Mouse (Mus musculus): ENCODE data around the gene Sh3bgrl3.

- TF ChIP-seq CTCF (IDR thresholded peaks at IDR 0.05; ENCODE audit: low read depth) (no peak), EP300 (IDR thresholded peaks at IDR 0.05; ENCODE audit: low read depth) (no peak)
These were observed 14.6 kb downstream of the Sh3bgrl3 start for GRCm38 (mm10) chr4:134114038-134114437.

Data from liver, postnatal 0 days (tissue).